Mouse (Mus musculus) T-helper 2 cell (primary cell): Measurements from ENCODE around the gene Cacng1.

ENCODE experiments used
- in situ Hi-C: fragments of 300-600 bp; cut with MboI, MseI; formaldehyde crosslinking; loops from one replicate; pipeline ENCODE4 v1.15.1; 2025; ENCODE audit warnings: high pct_unique_total_duplicates

Cacng1 gene

GRCm38 (mm10) chr11:107657117-107657516 is 59.2 kb downstream of the Cacng1 start:
- in situ Hi-C loops: no loop called here

GRCm38 (mm10) chr11:107655538-107655937 is 60.8 kb downstream of the Cacng1 start:
- in situ Hi-C loops: no loop called here
